In the genomic region with DNA sequence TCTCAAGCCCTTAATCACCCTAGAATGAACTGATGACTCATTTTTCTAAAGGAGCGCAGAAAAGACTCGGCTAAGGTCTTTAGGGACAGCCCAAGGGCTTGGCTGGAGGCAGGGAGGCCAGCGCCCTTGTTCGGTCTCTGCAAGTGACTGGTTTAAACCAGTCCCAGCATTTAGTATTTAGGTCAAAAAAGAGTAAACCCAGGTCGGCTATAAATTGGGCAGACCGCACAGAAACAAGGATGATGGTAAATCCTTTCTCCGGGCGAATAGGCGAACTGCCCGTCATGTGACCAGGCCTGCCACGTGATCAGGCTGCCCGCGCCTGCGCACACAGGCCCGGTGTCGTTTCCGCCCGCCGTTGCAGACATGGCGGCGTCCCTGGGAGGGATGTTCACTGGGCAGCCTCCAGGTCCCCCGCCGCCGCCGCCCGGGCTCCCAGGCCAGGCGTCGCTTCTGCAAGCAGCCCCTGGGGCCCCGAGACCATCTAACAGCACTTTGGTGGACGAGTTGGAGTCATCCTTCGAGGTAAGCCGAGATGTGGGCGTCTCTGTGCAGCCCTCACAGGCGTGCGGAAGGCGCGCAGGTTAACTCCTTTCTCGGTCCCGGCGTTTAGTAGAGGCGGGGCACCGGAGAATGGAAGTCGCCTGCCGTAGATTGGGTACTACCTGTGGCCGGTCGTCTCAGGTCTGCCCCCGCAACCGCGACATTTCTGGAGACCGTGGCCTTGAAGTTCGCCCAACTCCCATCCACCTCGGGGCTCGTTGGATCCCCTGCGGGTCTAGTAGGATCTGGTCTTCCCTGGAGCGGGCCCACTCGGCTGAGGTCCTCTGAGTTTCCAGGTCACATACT, we compare ENCODE assay signal across 8 mouse cellular contexts. TPM values are rescaled to one million over a fixed set of nuclear protein-coding genes. Genes with fewer than 3 reads are reported as not detected.
DNase-seq lines count a peak whose midpoint lies in the region; ATAC-seq and TF ChIP-seq lines count a peak whose summit lies in the region.

TSS of gene Med28 (plus strand) at position 270 of the 849 bp plus-strand sequence.

- peak; percentile 96 for ATAC-seq in embryonic facial prominence, embryonic 14.5 days (ENCODE audit: low read depth)
- ATAC-seq in limb, embryonic 14.5 days (ENCODE audit: low FRiP score, low read depth), result peak; percentile 96
- peak; percentile 97 for ATAC-seq in midbrain, postnatal 0 days (ENCODE audit: low FRiP score)

- no peak within 1 kb of the TSS; the same call in 1 of the 2 replicates for H3K27ac ChIP-seq in embryonic facial prominence, embryonic 14.5 days (replicated peaks; ENCODE audit: low read depth, low read length)
- H3K27ac ChIP-seq in limb, embryonic 14.5 days (replicated peaks; ENCODE audit: low read depth, low read length), result 0 out of 2 replicates have a peak within 1 kb of the TSS, but pooled peaks have one; percentile 26
- H3K27ac ChIP-seq in midbrain, postnatal 0 days (ENCODE audit: low read depth, low read length), result peak within 1 kb of the TSS; percentile 68

- H3K4me1 ChIP-seq in embryonic facial prominence, embryonic 14.5 days (ENCODE audit: control insufficient read depth, insufficient read depth, low read length), result peaks cover 8% of the 10 kb centered on the region
- 0 out of 2 replicates have a peak, but pooled peaks cover 5% of the 10 kb centered on the region for H3K4me1 ChIP-seq in limb, embryonic 14.5 days (ENCODE audit: control insufficient read depth, insufficient read depth, low read length)
- H3K4me1 ChIP-seq in midbrain, postnatal 0 days (ENCODE audit: insufficient read depth, low read length), result peaks cover 8% of the 10 kb centered on the region; the same call in 1 of the 2 replicates

- peak within 1 kb of the TSS; percentile 68 for H3K4me3 ChIP-seq in embryonic facial prominence, embryonic 14.5 days (ENCODE audit: low read depth, low read length)
- peak within 1 kb of the TSS; percentile 95 for H3K4me3 ChIP-seq in limb, embryonic 14.5 days (replicated peaks; ENCODE audit: low read length)
- H3K4me3 ChIP-seq in midbrain, postnatal 0 days (ENCODE audit: low read depth, low read length), result peak within 1 kb of the TSS; percentile 98

- no peak for TF ChIP-seq CTCF in midbrain, postnatal 0 days (IDR thresholded peaks at IDR 0.05)

- peak within 1 kb of the TSS; percentile 92 for H3K4me2 ChIP-seq in embryonic facial prominence, embryonic 14.5 days (ENCODE audit: low read depth, low read length)
- peak within 1 kb of the TSS; percentile 88 for H3K4me2 ChIP-seq in limb, embryonic 14.5 days (replicated peaks; ENCODE audit: low read depth, low read length, severe bottlenecking)
- H3K4me2 ChIP-seq in midbrain, postnatal 0 days (ENCODE audit: low read depth, low read length, poor library complexity, severe bottlenecking), result peak within 1 kb of the TSS; percentile 86

- 2% methylated on average over 45 of the region's 56 CpGs for WGBS in embryonic facial prominence, embryonic 14.5 days
- 2% methylated on average over 55 of the region's 56 CpGs for WGBS in limb, embryonic 14.5 days
- WGBS in midbrain, postnatal 0 days, result 1% methylated on average over 53 of the region's 56 CpGs

- H3K36me3 ChIP-seq in embryonic facial prominence, embryonic 14.5 days (ENCODE audit: control insufficient read depth, insufficient read depth, low read length), result peaks cover 19% of the 10 kb centered on the region
- peaks cover 15% of the 10 kb centered on the region for H3K36me3 ChIP-seq in limb, embryonic 14.5 days (ENCODE audit: control insufficient read depth, insufficient read depth, low read length)
- H3K36me3 ChIP-seq in midbrain, postnatal 0 days (ENCODE audit: insufficient read depth, low read length), result peaks cover 7% of the 10 kb centered on the region

- H3K9me3 ChIP-seq in embryonic facial prominence, embryonic 14.5 days (ENCODE audit: control insufficient read depth, low read length), result no peaks in the 10 kb centered on the region
- no peaks in the 10 kb centered on the region for H3K9me3 ChIP-seq in limb, embryonic 14.5 days (ENCODE audit: control insufficient read depth, low read length)
- no peaks in the 10 kb centered on the region for H3K9me3 ChIP-seq in midbrain, postnatal 0 days (ENCODE audit: low read length)

- peak; percentile 93 for DNase-seq in 3T3-L1 (ENCODE audit: low read depth, low spot score)
- DNase-seq in adrenal gland, postnatal 4 days (ENCODE audit: low spot score in 2 of 2), result peak; percentile 89 to 95
- peak; percentile 95 for DNase-seq in embryonic facial prominence, embryonic 14.5 days (ENCODE audit: low spot score)
- DNase-seq in heart, adult 8-10 months (ENCODE audit: low spot score), result peak; percentile 95
- DNase-seq in kidney, adult 9 months, result peak; percentile 96
- DNase-seq in limb, embryonic 14.5 days (ENCODE audit: low spot score), result peak; percentile 91
- peak; percentile 94 for DNase-seq in midbrain, postnatal 0 days (ENCODE audit: low spot score)
- DNase-seq in spleen, postnatal 14 days (ENCODE audit: low spot score in 2 of 2), result peak; percentile 84 to 91

- no peaks in the 10 kb centered on the region for H3K27me3 ChIP-seq in embryonic facial prominence, embryonic 14.5 days (replicated peaks; ENCODE audit: control insufficient read depth, insufficient read depth, low read length)
- no peaks in the 10 kb centered on the region for H3K27me3 ChIP-seq in limb, embryonic 14.5 days (ENCODE audit: control insufficient read depth, insufficient read depth, low read length)
- H3K27me3 ChIP-seq in midbrain, postnatal 0 days (ENCODE audit: insufficient read depth, low read length), result no peaks in the 10 kb centered on the region

- TF ChIP-seq POLR2A in limb, embryonic 14.5 days (IDR thresholded peaks at IDR 0.05; ENCODE audit: borderline replicate concordance, extremely low read depth, insufficient read depth, insufficient read length), result peak; percentile 70; the same call in 1 of the 2 replicates

- H3K9ac ChIP-seq in embryonic facial prominence, embryonic 14.5 days (ENCODE audit: low read depth, low read length), result peak within 1 kb of the TSS; percentile 78
- H3K9ac ChIP-seq in limb, embryonic 14.5 days (ENCODE audit: low read depth, low read length, severe bottlenecking), result peak within 1 kb of the TSS; percentile 84
- H3K9ac ChIP-seq in midbrain, postnatal 0 days (replicated peaks; ENCODE audit: low read length, poor library complexity, severe bottlenecking), result peak within 1 kb of the TSS; percentile 90

RNA-seq across cellular contexts. Expression of gene Med28, which starts in this region (rescaled TPM):
- total RNA-seq in adrenal gland, postnatal 4 days (2021), result 10 to 100 TPM; 89.3 to 94.4 TPM
- polyA plus RNA-seq in embryonic facial prominence, embryonic 14.5 days (2014; fragmentation: Nextera tagmentation; extraction: Ambion mirVana), result 223 and 226 TPM in 2 replicates
- 10 to 100 TPM; 57.0 to 63.5 (median 57.4) TPM for total RNA-seq in heart, adult 8-10 months (2022)
- polyA plus RNA-seq in limb, embryonic 14.5 days (2012; rRNA removed), result 102 and 125 TPM in 2 replicates
- polyA plus RNA-seq in limb, embryonic 14.5 days (2014; fragmentation: Nextera tagmentation; extraction: Ambion mirVana), result 234 and 242 TPM in 2 replicates
- total RNA-seq in midbrain, postnatal 0 days (2014; rRNA removed), result 45.6 and 60.1 TPM in 2 replicates
- polyA plus RNA-seq in midbrain, postnatal 0 days (2015; fragmentation: Nextera tagmentation; extraction: Ambion mirVana), result 247 and 253 TPM in 2 replicates
